Mouse (Mus musculus) embryonic facial prominence, embryonic 11.5 days (tissue): ENCODE measurements around the gene Bri3bp. TPM values are rescaled to one million over a fixed set of nuclear protein-coding genes. Genes with fewer than 3 reads are reported as not detected.
"Not testable (repeated sequence)": the region's sequence is repeated elsewhere in the genome, so short reads cannot be mapped to it uniquely, and the experiment has no call there.

ENCODE experiments used
- ATAC-seq: fragments of 200-750 bp; cut with Nextera tagmentation; replicated peaks from 2 replicates; pipeline ENCODE4 v1.8.0; 2017; ENCODE audit warnings: low read depth; ENCODE audit not compliant: insufficient number of reproducible peaks, low FRiP score, low TSS enrichment
- DNase-seq: peaks from one replicate; pipeline ENCODE4 v3.0.0-alpha.2; 2015; ENCODE audit warnings: low spot score
- H3K27ac ChIP-seq: fragments of 300-500 bp; sonication (generic); replicated peaks from 2 replicates; pipeline ENCODE4 v1.5.1; 2014; ENCODE audit warnings: mild to moderate bottlenecking, low read depth, low read length, control low read depth
- H3K27me3 ChIP-seq: fragments of 300-500 bp; sonication (generic); 2 replicates; pipeline ENCODE4 v1.6.1; 2014; ENCODE audit warnings: mild to moderate bottlenecking, low read length, moderate library complexity, mixed read lengths; ENCODE audit not compliant: control insufficient read depth, insufficient read depth
- H3K36me3 ChIP-seq: fragments of 300-500 bp; sonication (generic); replicated peaks from 2 replicates; pipeline ENCODE4 v1.6.1; 2014; ENCODE audit warnings: low read depth, mild to moderate bottlenecking, low read length, moderate library complexity, mixed read lengths; ENCODE audit not compliant: control insufficient read depth, insufficient read depth
- H3K4me1 ChIP-seq: fragments of 300-500 bp; sonication (generic); 2 replicates; pipeline ENCODE4 v1.6.1; 2014; ENCODE audit warnings: low read length, mixed read lengths; ENCODE audit not compliant: control insufficient read depth, insufficient read depth
- H3K4me2 ChIP-seq: fragments of 300-500 bp; sonication (generic); 2 replicates; pipeline ENCODE4 v1.6.1; 2014; ENCODE audit warnings: low read depth, mild to moderate bottlenecking, control low read depth, low read length, moderate library complexity
- H3K4me3 ChIP-seq: fragments of 300-500 bp; sonication (generic); 2 replicates; pipeline ENCODE4 v1.5.1; 2014; ENCODE audit warnings: low read depth, low read length, control low read depth
- H3K9ac ChIP-seq: fragments of 300-500 bp; sonication (generic); replicated peaks from 2 replicates; pipeline ENCODE4 v1.6.1; 2014; ENCODE audit warnings: mild to moderate bottlenecking, control low read depth, low read length
- H3K9me3 ChIP-seq: fragments of 300-500 bp; sonication (generic); replicated peaks from 2 replicates; pipeline ENCODE4 v1.6.1; 2016; ENCODE audit warnings: mild to moderate bottlenecking, low read length, inconsistent platforms, mixed read lengths; ENCODE audit not compliant: control insufficient read depth
- WGBS: fragments of 180-500 bp; shearing (Covaris S2); extraction: QIAGEN DNeasy Blood & Tissue Kit; methylation state at CpG from one replicate; pipeline ENCODE4 v1.1.7; 2014; 5-methylcytosine and 5-hydroxymethylcytosine counted together
- polyA plus RNA-seq: library from polyadenylated mRNA; unstranded; fragments of >200 nt; fragmentation: Nextera tagmentation; extraction: Ambion mirVana; gene quantifications from 2 replicates; pipeline ENCODE4 v1.2.1, GENCODE M21; 2014

The Bri3bp gene
- polyA plus RNA-seq, 1 experiment from 2014 or later = 26.3 TPM

GRCm38 (mm10) chr5:125434347-125434746 lies 7.0 kb upstream of the Bri3bp start:
- peak overlapping the region; percentile 68 for H3K4me3 ChIP-seq
- H3K27me3 ChIP-seq, DNase-seq, H3K9ac ChIP-seq, ATAC-seq, H3K9me3 ChIP-seq, H3K4me2 ChIP-seq, H3K4me1 ChIP-seq, H3K36me3 ChIP-seq, H3K27ac ChIP-seq: not testable (repeated sequence)
- WGBS = 53% methylated on average over 15 of the region's 15 CpGs

- 2% methylated on average over 7 of the region's 7 CpGs for WGBS
- Histone ChIP-seq H3K4me3 (peak overlapping the region; percentile 90), H3K27me3 (no peaks in the 10 kb centered on the region), H3K9me3 (no peaks in the 10 kb centered on the region), H3K4me1 (no peaks in the 10 kb centered on the region), H3K36me3 (no peaks in the 10 kb centered on the region), H3K27ac (no peak overlapping the region), H3K4me2 (peak overlapping the region; percentile 62), H3K9ac (peak overlapping the region; percentile 83)
- no peak for ATAC-seq
- no peak for DNase-seq
Observed at GRCm38 (mm10) chr5:125440583-125441233, 660 bp upstream of the Bri3bp start.

GRCm38 (mm10) chr5:125442136-125442995 lies 998 bp downstream of the Bri3bp start:
- H3K9ac ChIP-seq = peak overlapping the region; percentile 83
- no peaks in the 10 kb centered on the region for H3K4me1 ChIP-seq
- no peak overlapping the region for H3K27ac ChIP-seq
- no peaks in the 10 kb centered on the region for H3K27me3 ChIP-seq
- H3K4me3 ChIP-seq = peak overlapping the region; percentile 90
- H3K4me2 ChIP-seq = peak overlapping the region; percentile 62
- ATAC-seq = 0 out of 2 replicates have a peak, but pooled peaks have one; percentile 1
- H3K9me3 ChIP-seq = no peaks in the 10 kb centered on the region
- H3K36me3 ChIP-seq = no peaks in the 10 kb centered on the region
- peak; percentile 18 for DNase-seq
- 20% methylated on average over 27 of the region's 27 CpGs for WGBS

- DNase-seq = no peak
- no peaks in the 10 kb centered on the region for H3K27me3 ChIP-seq
- ATAC-seq = no peak
- H3K9me3 ChIP-seq = no peaks in the 10 kb centered on the region
- no peak overlapping the region for H3K4me3 ChIP-seq
- H3K4me1 ChIP-seq = no peaks in the 10 kb centered on the region
- no peak overlapping the region for H3K4me2 ChIP-seq
- no peak overlapping the region for H3K27ac ChIP-seq
- WGBS = 87% methylated on average over 5 of the region's 5 CpGs
- no peak overlapping the region for H3K9ac ChIP-seq
- no peaks in the 10 kb centered on the region for H3K36me3 ChIP-seq
Observed at GRCm38 (mm10) chr5:125443335-125443734, 2.0 kb downstream of the Bri3bp start.

GRCm38 (mm10) chr5:125443915-125444314 lies 2.5 kb downstream of the Bri3bp start:
- H3K9ac ChIP-seq = no peak overlapping the region
- H3K4me1 ChIP-seq = no peaks in the 10 kb centered on the region
- no peaks in the 10 kb centered on the region for H3K27me3 ChIP-seq
- H3K36me3 ChIP-seq = no peaks in the 10 kb centered on the region
- no peak for ATAC-seq
- H3K9me3 ChIP-seq = no peaks in the 10 kb centered on the region
- no peak overlapping the region for H3K4me2 ChIP-seq
- H3K4me3 ChIP-seq = no peak overlapping the region
- no peak overlapping the region for H3K27ac ChIP-seq
- no peak for DNase-seq
- 83% methylated on average over 3 of the region's 3 CpGs for WGBS

- H3K9me3 ChIP-seq = no peaks in the 10 kb centered on the region
- no peak overlapping the region for H3K9ac ChIP-seq
- no peak overlapping the region for H3K4me3 ChIP-seq
- 94% methylated on average over 4 of the region's 4 CpGs for WGBS
- no peak overlapping the region for H3K4me2 ChIP-seq
- ATAC-seq (no peak), DNase-seq (no peak)
- no peak overlapping the region for H3K27ac ChIP-seq
- no peaks in the 10 kb centered on the region for H3K27me3 ChIP-seq
- H3K36me3 ChIP-seq = no peaks in the 10 kb centered on the region
- no peaks in the 10 kb centered on the region for H3K4me1 ChIP-seq
Observed at GRCm38 (mm10) chr5:125444554-125444953, 3.2 kb downstream of the Bri3bp start.

GRCm38 (mm10) chr5:125446344-125446743 lies 5.0 kb downstream of the Bri3bp start:
- Histone ChIP-seq H3K4me2 (no peak overlapping the region), H3K9me3 (no peaks in the 10 kb centered on the region), H3K9ac (no peak overlapping the region), H3K4me3 (no peak overlapping the region), H3K4me1 (no peaks in the 10 kb centered on the region), H3K36me3 (no peaks in the 10 kb centered on the region), H3K27me3 (no peaks in the 10 kb centered on the region), H3K27ac (no peak overlapping the region)
- 81% methylated on average over 7 of the region's 7 CpGs for WGBS
- ATAC-seq = no peak
- no peak for DNase-seq

- 89% methylated on average over 3 of the region's 3 CpGs for WGBS
- ATAC-seq = no peak
Observed at GRCm38 (mm10) chr5:125448026-125448425, 6.7 kb downstream of the Bri3bp start.

More at GRCm38 (mm10) chr5:125448026-125448425, 6.7 kb downstream of the Bri3bp start:
- no peak for DNase-seq
- H3K4me2 ChIP-seq = no peak overlapping the region
- H3K27me3 ChIP-seq = no peaks in the 10 kb centered on the region
- no peaks in the 10 kb centered on the region for H3K36me3 ChIP-seq
- no peak overlapping the region for H3K27ac ChIP-seq
- H3K4me3 ChIP-seq = no peak overlapping the region
- H3K9me3 ChIP-seq = no peaks in the 10 kb centered on the region
- no peaks in the 10 kb centered on the region for H3K4me1 ChIP-seq
- no peak overlapping the region for H3K9ac ChIP-seq
